Mouse (Mus musculus) olfactory bulb, adult 2 months (tissue): Measurements from ENCODE around the gene Slc18b1. TPM values are rescaled to one million over a fixed set of nuclear protein-coding genes. Genes with fewer than 3 reads are reported as not detected.

Experiments
- H3K27ac ChIP-seq: fragments of 200-500 bp; 2 replicates; pipeline ENCODE4 v1.5.1; 2012; ENCODE audit warnings: low read depth, low read length; ENCODE audit not compliant: insufficient read depth
- H3K4me1 ChIP-seq: fragments of 200-500 bp; 2 replicates; pipeline ENCODE4 v1.6.1; 2012; ENCODE audit warnings: low read length; ENCODE audit not compliant: control insufficient read depth, insufficient read depth
- H3K4me3 ChIP-seq: fragments of 200-500 bp; 2 replicates; pipeline ENCODE4 v1.5.1; 2012; ENCODE audit warnings: mild to moderate bottlenecking, low read depth, low read length, moderate library complexity; ENCODE audit not compliant: insufficient read depth
- CTCF ChIP-seq: fragments of 200-500 bp; IDR thresholded peaks from 2 replicates; pipeline ENCODE4 v1.5.1; 2012; ENCODE audit warnings: low read depth, mild to moderate bottlenecking, low read length, moderate library complexity; ENCODE audit not compliant: insufficient read depth
- POLR2A ChIP-seq: fragments of 200-500 bp; IDR thresholded peaks from 2 replicates; pipeline ENCODE4 v1.6.1; 2012; ENCODE audit warnings: mild to moderate bottlenecking, low read depth, low read length, moderate library complexity; ENCODE audit not compliant: insufficient read depth
- WGBS: fragments of 180-500 bp; shearing (Covaris S2); methylation state at CpG from one replicate; pipeline ENCODE4 v1.1.7; 2018; 5-methylcytosine and 5-hydroxymethylcytosine counted together
- polyA plus RNA-seq: library from polyadenylated mRNA; stranded (reverse); fragments of >200 nt; gene quantifications from 2 replicates; pipeline ENCODE4 v1.2.4, GENCODE M21; 2012; ENCODE audit warnings: low replicate concordance; ENCODE audit not compliant: missing spikeins, insufficient read depth, insufficient read length

Gene Slc18b1
- polyA plus RNA-seq, 1 experiment: not detected

- no peak for TF ChIP-seq POLR2A
- no peak for TF ChIP-seq CTCF
- Histone ChIP-seq H3K27ac (no peak overlapping the region), H3K4me3 (no peak overlapping the region), H3K4me1 (no peaks in the 10 kb centered on the region)
- 58% methylated on average over 4 of the region's 4 CpGs for WGBS
Measured at GRCm38 (mm10) chr10:23806201-23806600, 9.4 kb downstream of the Slc18b1 start.

GRCm38 (mm10) chr10:23811635-23812437, 15.1 kb downstream of the Slc18b1 start:
- Histone ChIP-seq H3K4me1 (no peaks in the 10 kb centered on the region), H3K27ac (no peak overlapping the region), H3K4me3 (no peak overlapping the region)
- WGBS: 63% methylated on average over 8 of the region's 12 CpGs
- no peak for TF ChIP-seq POLR2A
- TF ChIP-seq CTCF: no peak

GRCm38 (mm10) chr10:23812438-23812759, 15.6 kb downstream of the Slc18b1 start:
- H3K4me3 ChIP-seq: no peak overlapping the region
- TF ChIP-seq POLR2A (no peak), CTCF (no peak)
- H3K4me1 ChIP-seq: no peaks in the 10 kb centered on the region
- H3K27ac ChIP-seq: no peak overlapping the region

GRCm38 (mm10) chr10:23812852-23813766, 16.3 kb downstream of the Slc18b1 start:
- H3K27ac ChIP-seq: no peak overlapping the region
- TF ChIP-seq POLR2A (no peak), CTCF (no peak)
- 52% methylated on average over 11 of the region's 11 CpGs for WGBS
- H3K4me1 ChIP-seq: no peaks in the 10 kb centered on the region
- no peak overlapping the region for H3K4me3 ChIP-seq

- TF ChIP-seq POLR2A (no peak), CTCF (no peak)
- no peak overlapping the region for H3K27ac ChIP-seq
- no peaks in the 10 kb centered on the region for H3K4me1 ChIP-seq
- H3K4me3 ChIP-seq: no peak overlapping the region
- WGBS: 29% methylated on average over 1 of the region's 1 CpGs
Measured at GRCm38 (mm10) chr10:23815168-23815567, 18.4 kb downstream of the Slc18b1 start.

- no peak overlapping the region for H3K4me3 ChIP-seq
- WGBS: 90% methylated on average over 7 of the region's 7 CpGs
- TF ChIP-seq CTCF (no peak), POLR2A (no peak)
Measured at GRCm38 (mm10) chr10:23816241-23816640, 19.5 kb downstream of the Slc18b1 start.

GRCm38 (mm10) chr10:23826516-23826915, 29.7 kb downstream of the Slc18b1 start:
- TF ChIP-seq POLR2A: no peak
- no peak for TF ChIP-seq CTCF
- H3K27ac ChIP-seq: no peak overlapping the region
- H3K4me3 ChIP-seq: no peak overlapping the region
- 90% methylated on average over 7 of the region's 7 CpGs for WGBS
- no peaks in the 10 kb centered on the region for H3K4me1 ChIP-seq

More at GRCm38 (mm10) chr10:23816241-23816640, 19.5 kb downstream of the Slc18b1 start:
- Histone ChIP-seq H3K4me1 (no peaks in the 10 kb centered on the region), H3K27ac (no peak overlapping the region)

- no peak for TF ChIP-seq POLR2A
- TF ChIP-seq CTCF: no peak
- H3K4me3 ChIP-seq: no peak overlapping the region
- no peaks in the 10 kb centered on the region for H3K4me1 ChIP-seq
- no peak overlapping the region for H3K27ac ChIP-seq
- WGBS: 85% methylated on average over 9 of the region's 9 CpGs
Measured at GRCm38 (mm10) chr10:23836003-23836964, 39.5 kb downstream of the Slc18b1 start.
